Mouse (Mus musculus): ENCODE data around the gene Zc2hc1b.

DNA sequence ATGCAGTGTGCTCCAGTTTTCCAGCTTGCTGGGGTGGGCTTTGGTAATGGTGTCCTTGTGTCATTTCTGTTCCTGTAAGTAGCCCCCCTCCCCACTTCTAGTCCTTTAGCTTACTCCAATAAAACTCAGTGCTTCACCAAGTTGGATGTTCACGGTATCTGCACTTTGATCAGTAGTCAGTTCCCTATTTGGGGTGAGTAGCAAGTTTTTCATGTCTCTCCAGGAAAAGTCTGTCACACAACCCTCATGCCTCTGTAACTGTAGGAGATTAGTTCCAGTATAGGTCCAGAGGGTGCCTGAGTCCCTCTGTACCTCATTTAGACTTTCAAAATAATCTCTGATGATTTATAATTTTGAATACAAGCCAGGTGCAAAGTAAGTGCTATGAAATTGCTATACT, 21.4 kb upstream of the Zc2hc1b start:
- TF ChIP-seq CTCF (IDR thresholded peaks at IDR 0.05; ENCODE audit: borderline replicate concordance, insufficient read depth, low read length) (no peak), POLR2A (IDR thresholded peaks at IDR 0.05; ENCODE audit: low read depth, low read length) (no peak)
